Mouse (Mus musculus) left cerebral cortex, postnatal 10 days (tissue): ENCODE results near the gene Nxn. TPM values are rescaled to one million over a fixed set of nuclear protein-coding genes. Genes with fewer than 3 reads are reported as not detected.

Experiments used
- DNase-seq, 2 experiments: peaks; one replicate each; pipeline ENCODE4 v3.0.0; 2021 to 2022; ENCODE audit warnings: low spot score in 2 of 2, mixed read lengths in 1 of 2; ENCODE audit errors: extremely low spot score in 1 of 2
- intact Hi-C: fragments of 180-260 bp; cut with DNase I; formaldehyde crosslinking; loops from one replicate; pipeline ENCODE4 v1.15.1; 2025
- total RNA-seq, 2 experiments: library from RNA; stranded (reverse); gene quantifications; 2 replicates each; pipeline ENCODE4 v1.2.3; 2021

Nxn gene
- total RNA-seq, 2 experiments from 2014 or later, result 8.5 to 13.2 TPM

- intact Hi-C loops, result no loop called here
- DNase-seq, result no peak
These were observed 51.4 kb downstream of the Nxn start for GRCm38 (mm10) chr11:76347589-76347988.

GRCm38 (mm10) chr11:76343031-76343430 lies 55.9 kb downstream of the Nxn start:
- intact Hi-C loops, result no loop called here
- DNase-seq, result no peak

GRCm38 (mm10) chr11:76341884-76342645 lies 56.9 kb downstream of the Nxn start:
- intact Hi-C loops, result no loop called here
- no peak for DNase-seq

- no peak for DNase-seq
- intact Hi-C loops, result no loop called here
These were observed 57.8 kb downstream of the Nxn start for GRCm38 (mm10) chr11:76341163-76341562.

GRCm38 (mm10) chr11:76339830-76340229 lies 59.1 kb downstream of the Nxn start:
- intact Hi-C loops, result no loop called here

GRCm38 (mm10) chr11:76339141-76339540 lies 59.8 kb downstream of the Nxn start:
- DNase-seq, result no peak
- intact Hi-C loops, result no loop called here

More at GRCm38 (mm10) chr11:76339830-76340229, 59.1 kb downstream of the Nxn start:
- DNase-seq, result no peak

- no peak for DNase-seq
- intact Hi-C loops, result no loop called here
These were observed 60.3 kb downstream of the Nxn start for GRCm38 (mm10) chr11:76338656-76339055.

GRCm38 (mm10) chr11:76337764-76338163 lies 61.2 kb downstream of the Nxn start:
- intact Hi-C loops, result no loop called here
- DNase-seq, result no peak

- DNase-seq, result no peak
- intact Hi-C loops, result no loop called here
These were observed 61.7 kb downstream of the Nxn start for GRCm38 (mm10) chr11:76337236-76337635.

GRCm38 (mm10) chr11:76336224-76336623 lies 62.7 kb downstream of the Nxn start:
- intact Hi-C loops, result no loop called here
- no peak for DNase-seq

GRCm38 (mm10) chr11:76334966-76335365 lies 64.0 kb downstream of the Nxn start:
- intact Hi-C loops, result no loop called here
- DNase-seq, result no peak

GRCm38 (mm10) chr11:76332240-76332639 lies 66.7 kb downstream of the Nxn start:
- no peak for DNase-seq
- intact Hi-C loops, result no loop called here

GRCm38 (mm10) chr11:76328522-76329290 lies 70.2 kb downstream of the Nxn start:
- intact Hi-C loops, result no loop called here
- no peak for DNase-seq

- intact Hi-C loops, result no loop called here
- no peak for DNase-seq
These were observed 70.9 kb downstream of the Nxn start for GRCm38 (mm10) chr11:76328084-76328483.

- intact Hi-C loops, result no loop called here
- DNase-seq, result no peak
These were observed 72.3 kb downstream of the Nxn start for GRCm38 (mm10) chr11:76326672-76327071.

GRCm38 (mm10) chr11:76326051-76326450 lies 72.9 kb downstream of the Nxn start:
- intact Hi-C loops, result no loop called here
- no peak for DNase-seq

- intact Hi-C loops, result no loop called here
- no peak for DNase-seq
These were observed 74.1 kb downstream of the Nxn start for GRCm38 (mm10) chr11:76324801-76325200.

- no peak for DNase-seq
- intact Hi-C loops, result no loop called here
These were observed 74.7 kb downstream of the Nxn start for GRCm38 (mm10) chr11:76324207-76324606.

GRCm38 (mm10) chr11:76322939-76323338 lies 76.0 kb downstream of the Nxn start:
- intact Hi-C loops, result no loop called here
- DNase-seq, result no peak

- intact Hi-C loops, result no loop called here
- no peak for DNase-seq
These were observed 76.9 kb downstream of the Nxn start for GRCm38 (mm10) chr11:76322081-76322480.
